Mouse (Mus musculus) neural tube, embryonic 12.5 days (tissue): Measurements from ENCODE around the gene Rps17. TPM values are rescaled to one million over a fixed set of nuclear protein-coding genes. Genes with fewer than 3 reads are reported as not detected.

Experiments
- ATAC-seq: fragments of 200-750 bp; cut with Nextera tagmentation; 2 replicates; pipeline ENCODE4 v1.8.0; 2017; ENCODE audit warnings: low read depth, mild to moderate bottlenecking, moderate TSS enrichment, moderate library complexity; ENCODE audit not compliant: low FRiP score
- H3K27ac ChIP-seq: fragments of 300-500 bp; sonication (generic); 2 replicates; pipeline ENCODE4 v1.5.1; 2016
- H3K27me3 ChIP-seq: fragments of 300-500 bp; sonication (generic); replicated peaks from 2 replicates; pipeline ENCODE4 v1.6.1; 2016; ENCODE audit warnings: mild to moderate bottlenecking
- H3K36me3 ChIP-seq: fragments of 300-500 bp; sonication (generic); 2 replicates; pipeline ENCODE4 v1.6.1; 2016; ENCODE audit warnings: mild to moderate bottlenecking
- H3K4me1 ChIP-seq: fragments of 300-500 bp; sonication (generic); 2 replicates; pipeline ENCODE4 v1.6.1; 2016
- H3K4me2 ChIP-seq: fragments of 300-500 bp; sonication (generic); replicated peaks from 2 replicates; pipeline ENCODE4 v1.6.1; 2016; ENCODE audit warnings: mild to moderate bottlenecking
- H3K4me3 ChIP-seq: fragments of 300-500 bp; sonication (generic); 2 replicates; pipeline ENCODE4 v1.5.1; 2016
- H3K9ac ChIP-seq: fragments of 300-500 bp; sonication (generic); 2 replicates; pipeline ENCODE4 v1.6.1; 2016; ENCODE audit warnings: mild to moderate bottlenecking
- H3K9me3 ChIP-seq: fragments of 300-500 bp; sonication (generic); 2 replicates; pipeline ENCODE4 v1.6.1; 2016; ENCODE audit warnings: mild to moderate bottlenecking
- WGBS: fragments of 180-500 bp; shearing (Covaris S2); methylation state at CpG from one replicate; pipeline ENCODE4 v1.1.7; 2016; 5-methylcytosine and 5-hydroxymethylcytosine counted together
- polyA plus RNA-seq: library from polyadenylated mRNA; unstranded; fragments of >200 nt; fragmentation: Nextera tagmentation; extraction: Ambion mirVana; gene quantifications from 2 replicates; pipeline ENCODE4 v1.2.1, GENCODE M21; 2016

The Rps17 gene
- polyA plus RNA-seq, 1 experiment from 2014 or later = 837 TPM

DNA sequence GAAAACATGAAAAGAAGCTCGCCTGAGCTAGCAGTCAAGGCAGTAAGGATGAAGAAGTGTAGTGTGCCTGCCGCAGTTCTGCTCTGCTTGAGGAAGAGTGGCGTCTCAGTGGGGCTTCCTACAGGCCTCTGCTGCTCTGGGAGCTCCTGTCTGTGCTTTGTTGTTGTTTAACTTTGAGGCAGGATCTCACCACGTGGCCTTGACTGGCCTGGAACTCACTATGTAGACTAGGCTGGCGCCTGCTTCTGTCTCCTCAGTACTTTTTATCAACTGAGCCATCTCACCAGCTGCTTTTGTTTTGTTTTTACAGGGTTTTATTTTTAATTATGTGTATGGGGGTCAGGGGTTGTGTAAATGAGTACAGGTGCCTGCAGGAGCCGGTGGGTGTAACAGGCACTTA, 46.8 kb downstream of the Rps17 start:
- peaks cover 5% of the 10 kb centered on the region; the same call in 1 of the 2 replicates for H3K4me1 ChIP-seq
- H3K9ac ChIP-seq = no peak overlapping the region
- H3K4me2 ChIP-seq = no peak overlapping the region
- no peaks in the 10 kb centered on the region for H3K27me3 ChIP-seq
- 47% methylated on average over 6 of the region's 6 CpGs for WGBS
- no peak for ATAC-seq
- H3K36me3 ChIP-seq = no peaks in the 10 kb centered on the region
- H3K9me3 ChIP-seq = no peaks in the 10 kb centered on the region
- H3K4me3 ChIP-seq = no peak overlapping the region
- no peak overlapping the region for H3K27ac ChIP-seq

DNA sequence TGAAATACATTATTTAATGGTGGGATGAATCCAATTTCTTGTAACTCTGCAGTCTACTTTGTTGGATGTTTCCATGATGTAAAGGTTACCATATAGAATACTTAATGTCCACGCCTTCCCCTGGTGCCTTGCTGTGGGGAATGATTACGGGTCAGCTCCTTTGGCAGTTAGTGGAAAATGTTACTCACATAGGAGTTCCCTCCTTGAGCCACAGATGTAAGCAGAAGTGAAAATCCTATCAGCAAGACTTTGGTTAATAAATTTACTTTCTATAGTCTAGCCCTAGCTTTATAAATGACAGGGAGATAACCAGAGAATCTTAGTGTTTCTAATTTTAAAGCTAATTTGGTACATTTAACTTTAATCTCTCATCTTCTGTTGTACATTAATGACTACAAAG, 49.9 kb downstream of the Rps17 start:
- ATAC-seq = no peak
- no peak overlapping the region for H3K9ac ChIP-seq
- no peaks in the 10 kb centered on the region for H3K36me3 ChIP-seq
- H3K27me3 ChIP-seq = no peaks in the 10 kb centered on the region
- no peaks in the 10 kb centered on the region for H3K4me1 ChIP-seq
- no peaks in the 10 kb centered on the region for H3K9me3 ChIP-seq
- no peak overlapping the region for H3K4me2 ChIP-seq
- WGBS = 90% methylated on average over 2 of the region's 2 CpGs
- no peak overlapping the region for H3K27ac ChIP-seq
- H3K4me3 ChIP-seq = no peak overlapping the region

Other genes with a start within 250 kb of the Rps17 start
- not detected in 2 replicates for gene Slc28a1, start 230.5 kb downstream of the Rps17 start, polyA plus RNA-seq
- 3.7 TPM in 2 replicates for gene Pde8a, start 131.7 kb downstream of the Rps17 start, polyA plus RNA-seq
- gene Cpeb1, start 110.2 kb upstream of the Rps17 start, polyA plus RNA-seq = 1.9 and 4.0 TPM in 2 replicates
- gene Ap3b2, start 148.7 kb upstream of the Rps17 start, polyA plus RNA-seq = 88.5 and 89.7 TPM in 2 replicates
- not detected in 2 replicates for gene BC048679, start 153.0 kb upstream of the Rps17 start, polyA plus RNA-seq
- gene Fsd2, start 221.7 kb upstream of the Rps17 start, polyA plus RNA-seq = 0.14 and 0.18 TPM in 2 replicates
- gene Whamm, start 226.0 kb upstream of the Rps17 start, polyA plus RNA-seq = 5.9 and 7.5 TPM in 2 replicates